Mouse (Mus musculus) myocyte (in vitro differentiated cells): ENCODE results near the gene Mmp11. TPM values are rescaled to one million over a fixed set of nuclear protein-coding genes. Genes with fewer than 3 reads are reported as not detected.

Experiments
- H3K27me3 ChIP-seq: one replicate; pipeline ENCODE4 v1.6.1; 2011; ENCODE audit not compliant: control insufficient read depth, insufficient read depth, insufficient read length
- H3K36me3 ChIP-seq: one replicate; pipeline ENCODE4 v1.6.1; 2011; ENCODE audit not compliant: control insufficient read depth, insufficient read depth
- H3K4me2 ChIP-seq: one replicate; pipeline ENCODE4 v1.6.1; 2011; ENCODE audit warnings: low read depth, control low read depth
- H3K4me3 ChIP-seq: one replicate; pipeline ENCODE4 v1.5.1; 2011; ENCODE audit warnings: mild to moderate bottlenecking, control low read depth, moderate library complexity
- H3K79me2 ChIP-seq: one replicate; pipeline ENCODE4 v1.6.1; 2011; ENCODE audit not compliant: control insufficient read depth, insufficient read depth
- H3ac ChIP-seq: one replicate; pipeline ENCODE4 v1.6.1; 2011; ENCODE audit not compliant: control insufficient read depth, insufficient read length
- CEBPB ChIP-seq: IDR thresholded peaks from 2 replicates; pipeline ENCODE4 v1.6.1; 2011; ENCODE audit warnings: mild to moderate bottlenecking, moderate library complexity; ENCODE audit not compliant: poor library complexity, insufficient read depth, severe bottlenecking
- E2F4 ChIP-seq: IDR thresholded peaks from one replicate; pipeline ENCODE4 v1.6.1; 2011; ENCODE audit warnings: mild to moderate bottlenecking, control low read depth, moderate library complexity; ENCODE audit not compliant: insufficient read depth
- MAX ChIP-seq: IDR thresholded peaks from one replicate; pipeline ENCODE4 v1.6.1; 2011; ENCODE audit warnings: low read depth, mild to moderate bottlenecking, control low read depth
- MYOD1 ChIP-seq, 3 experiments: IDR thresholded peaks; one replicate each; pipeline ENCODE4 v1.6.1; 2011; ENCODE audit warnings: control low read depth in 2 of 3, low read depth in 2 of 3, mild to moderate bottlenecking in 2 of 3, moderate library complexity in 1 of 3; ENCODE audit not compliant: insufficient read length in 2 of 3, control insufficient read depth in 1 of 3
- MYOG ChIP-seq, 3 experiments: IDR thresholded peaks; one replicate each; pipeline ENCODE4 v1.6.1; 2011; ENCODE audit warnings: control low read depth in 2 of 3, low read depth in 2 of 3, mild to moderate bottlenecking in 2 of 3; ENCODE audit not compliant: insufficient read length in 2 of 3, control insufficient read depth in 1 of 3, insufficient read depth in 1 of 3
- POLR2A ChIP-seq: IDR thresholded peaks from one replicate; pipeline ENCODE4 v1.6.1; 2011; ENCODE audit warnings: low read depth, mild to moderate bottlenecking, control low read depth, moderate library complexity; ENCODE audit not compliant: insufficient read length
- POLR2AphosphoS2 ChIP-seq: IDR thresholded peaks from one replicate; pipeline ENCODE4 v1.6.1; 2011; ENCODE audit warnings: low read depth, control low read depth; ENCODE audit not compliant: insufficient read length
- REST ChIP-seq: IDR thresholded peaks from one replicate; pipeline ENCODE4 v1.6.1; 2011; ENCODE audit warnings: mild to moderate bottlenecking, control low read depth, moderate library complexity; ENCODE audit not compliant: insufficient read depth, insufficient read length
- SRF ChIP-seq: IDR thresholded peaks from one replicate; pipeline ENCODE4 v1.6.1; 2011; ENCODE audit warnings: low read depth; ENCODE audit not compliant: control insufficient read depth, insufficient read length
- TCF12 ChIP-seq: IDR thresholded peaks from one replicate; pipeline ENCODE4 v1.6.1; 2011; ENCODE audit warnings: mild to moderate bottlenecking, control low read depth; ENCODE audit not compliant: poor library complexity, insufficient read depth, severe bottlenecking
- TCF3 ChIP-seq: IDR thresholded peaks from one replicate; pipeline ENCODE4 v1.6.1; 2011; ENCODE audit warnings: low read depth, control low read depth; ENCODE audit not compliant: insufficient read length
- USF1 ChIP-seq: IDR thresholded peaks from one replicate; pipeline ENCODE4 v1.6.1; 2011; ENCODE audit warnings: low read depth, mild to moderate bottlenecking, control low read depth, moderate library complexity
- polyA plus RNA-seq: library from polyadenylated mRNA; unstranded; fragments of >200 nt; fragmentation: generic; extraction: Trizol; gene quantifications from one replicate; pipeline ENCODE4 v1.2.1, GENCODE M21; 2012; ENCODE audit warnings: missing spikeins

Gene Mmp11
- polyA plus RNA-seq, 1 experiment: 121 TPM

GRCm38 (mm10) chr10:75896208-75896607 lies 40.1 kb downstream of the Mmp11 start:
- H3K4me2 ChIP-seq: no peak overlapping the region
- no peak overlapping the region for H3ac ChIP-seq
- no peak overlapping the region for H3K4me3 ChIP-seq
- no peaks in the 10 kb centered on the region for H3K79me2 ChIP-seq
- no peaks in the 10 kb centered on the region for H3K27me3 ChIP-seq
- TF ChIP-seq POLR2A: no peak
- TF ChIP-seq E2F4: no peak
- TF ChIP-seq MYOD1 (IDR thresholded peaks at IDR 0.05; ENCODE audit: control insufficient read depth in 1 of 3, insufficient read length in 2 of 3, low read depth in 2 of 3): no peak
- TF ChIP-seq MYOG (IDR thresholded peaks at IDR 0.05; ENCODE audit: control insufficient read depth in 1 of 3, insufficient read depth in 1 of 3, insufficient read length in 2 of 3, low read depth in 2 of 3): no peak
- TF ChIP-seq TCF3: no peak
- no peak for TF ChIP-seq POLR2AphosphoS2
- no peak for TF ChIP-seq MAX
- no peak for TF ChIP-seq SRF
- no peak for TF ChIP-seq REST
- no peak for TF ChIP-seq USF1
- no peak for TF ChIP-seq TCF12
- no peak for TF ChIP-seq CEBPB
- H3K36me3 ChIP-seq: peaks cover 15% of the 10 kb centered on the region

GRCm38 (mm10) chr10:75895730-75896129 lies 40.6 kb downstream of the Mmp11 start:
- H3K27me3 ChIP-seq: no peaks in the 10 kb centered on the region
- no peak overlapping the region for H3K4me2 ChIP-seq
- no peak overlapping the region for H3K4me3 ChIP-seq
- peaks cover 11% of the 10 kb centered on the region for H3K36me3 ChIP-seq
- H3K79me2 ChIP-seq: no peaks in the 10 kb centered on the region
- no peak for TF ChIP-seq TCF3
- no peak for TF ChIP-seq SRF
- no peak for TF ChIP-seq E2F4
- no peak for TF ChIP-seq MYOD1 (IDR thresholded peaks at IDR 0.05; ENCODE audit: control insufficient read depth in 1 of 3, insufficient read length in 2 of 3, low read depth in 2 of 3)
- TF ChIP-seq MYOG (IDR thresholded peaks at IDR 0.05; ENCODE audit: control insufficient read depth in 1 of 3, insufficient read depth in 1 of 3, insufficient read length in 2 of 3, low read depth in 2 of 3): no peak
- no peak for TF ChIP-seq POLR2A
- no peak for TF ChIP-seq CEBPB
- no peak for TF ChIP-seq POLR2AphosphoS2
- no peak for TF ChIP-seq REST
- TF ChIP-seq USF1: no peak
- no peak for TF ChIP-seq TCF12
- no peak for TF ChIP-seq MAX
- no peak overlapping the region for H3ac ChIP-seq

GRCm38 (mm10) chr10:75894601-75895000 lies 41.7 kb downstream of the Mmp11 start:
- H3K79me2 ChIP-seq: no peaks in the 10 kb centered on the region
- H3ac ChIP-seq: no peak overlapping the region
- peaks cover 11% of the 10 kb centered on the region for H3K36me3 ChIP-seq
- no peak for TF ChIP-seq SRF
- no peak for TF ChIP-seq POLR2A
- no peak for TF ChIP-seq CEBPB
- TF ChIP-seq MYOD1 (IDR thresholded peaks at IDR 0.05; ENCODE audit: control insufficient read depth in 1 of 3, insufficient read length in 2 of 3, low read depth in 2 of 3): no peak
- no peak for TF ChIP-seq E2F4
- no peak for TF ChIP-seq POLR2AphosphoS2
- no peak for TF ChIP-seq MAX
- TF ChIP-seq TCF3: no peak
- no peak for TF ChIP-seq TCF12
- TF ChIP-seq REST: no peak
- no peak for TF ChIP-seq MYOG (IDR thresholded peaks at IDR 0.05; ENCODE audit: control insufficient read depth in 1 of 3, insufficient read depth in 1 of 3, insufficient read length in 2 of 3, low read depth in 2 of 3)
- no peak for TF ChIP-seq USF1
- H3K27me3 ChIP-seq: no peaks in the 10 kb centered on the region
- H3K4me2 ChIP-seq: no peak overlapping the region
- no peak overlapping the region for H3K4me3 ChIP-seq

- Histone ChIP-seq H3ac (no peak within 1 kb of the TSS), H3K4me3 (no peak within 1 kb of the TSS), H3K36me3 (peaks cover 11% of the 10 kb centered on the region), H3K27me3 (no peaks in the 10 kb centered on the region), H3K79me2 (no peaks in the 10 kb centered on the region), H3K4me2 (no peak within 1 kb of the TSS)
- TF ChIP-seq POLR2AphosphoS2: peak; percentile 19
- TF ChIP-seq TCF12: no peak
Observed at GRCm38 (mm10) chr10:75893089-75893750, 43.1 kb downstream of the Mmp11 start, which contains the start of gene Derl3. Derl3 (plus strand) TSS chr10:75893413.
